Mouse (Mus musculus) C2C12 (cell line): ENCODE measurements at regions not wholly inside any gene's neighbourhood (a gene's known extent, or its start where the extent isn't known, plus 50 kb on each side); places are given as distances from the start of the nearest gene placed in this dataset.
"Not testable (repeated sequence)": the region's sequence is repeated elsewhere in the genome, so short reads cannot be mapped to it uniquely, and the experiment has no call there.

Experiments used
- H3K27me3 ChIP-seq: one replicate; pipeline ENCODE4 v1.6.1; 2011; ENCODE audit not compliant: control insufficient read depth, insufficient read depth, insufficient read length
- H3K36me3 ChIP-seq: one replicate; pipeline ENCODE4 v1.6.1; 2011; ENCODE audit not compliant: control insufficient read depth, insufficient read depth
- H3K4me3 ChIP-seq: one replicate; pipeline ENCODE4 v1.5.1; 2011; ENCODE audit warnings: mild to moderate bottlenecking, control low read depth; ENCODE audit not compliant: poor library complexity, insufficient read depth, severe bottlenecking
- H3K79me2 ChIP-seq: one replicate; pipeline ENCODE4 v1.6.1; 2011; ENCODE audit not compliant: control insufficient read depth, insufficient read depth
- H3K79me3 ChIP-seq: one replicate; pipeline ENCODE4 v1.6.1; 2011; ENCODE audit warnings: low read depth, control low read depth
- H3ac ChIP-seq: one replicate; pipeline ENCODE3; 2011; ENCODE audit warnings: low read depth; ENCODE audit not compliant: control insufficient read depth, insufficient read length
- CEBPB ChIP-seq: IDR thresholded peaks from one replicate; pipeline ENCODE4 v1.6.1; 2011; ENCODE audit warnings: low read depth, mild to moderate bottlenecking, control low read depth, moderate library complexity
- CTCF ChIP-seq: IDR thresholded peaks from one replicate; pipeline ENCODE4 v1.5.1; 2011; ENCODE audit not compliant: control insufficient read depth, insufficient read depth, insufficient read length
- FOSL1 ChIP-seq: IDR thresholded peaks from one replicate; pipeline ENCODE4 v1.8.0; 2011; ENCODE audit warnings: mild to moderate bottlenecking, low read length; ENCODE audit not compliant: poor library complexity, insufficient read depth, severe bottlenecking
- MAX ChIP-seq: IDR thresholded peaks from one replicate; pipeline ENCODE4 v1.6.1; 2011; ENCODE audit warnings: mild to moderate bottlenecking, control low read depth
- MYOD1 ChIP-seq: IDR thresholded peaks from one replicate; pipeline ENCODE4 v1.6.1; 2011; ENCODE audit warnings: low read depth; ENCODE audit not compliant: control insufficient read depth, insufficient read length
- MYOG ChIP-seq: IDR thresholded peaks from one replicate; pipeline ENCODE4 v1.6.1; 2011; ENCODE audit not compliant: control insufficient read depth, insufficient read length; ENCODE audit errors: extremely low read depth
- USF1 ChIP-seq: IDR thresholded peaks from one replicate; pipeline ENCODE4 v1.6.1; 2011; ENCODE audit warnings: low read depth, mild to moderate bottlenecking, control low read depth, moderate library complexity

- H3K36me3 ChIP-seq, result no peaks in the 10 kb centered on the region
- no peaks in the 10 kb centered on the region for H3K79me2 ChIP-seq
- no peaks in the 10 kb centered on the region for H3K79me3 ChIP-seq
- no peak overlapping the region for H3ac ChIP-seq
- H3K4me3 ChIP-seq, result no peak overlapping the region
- TF ChIP-seq MYOG, result no peak
- no peak for TF ChIP-seq CEBPB
- TF ChIP-seq USF1, result no peak
- TF ChIP-seq FOSL1, result no peak
- no peak for TF ChIP-seq CTCF
- TF ChIP-seq MYOD1, result no peak
- no peak for TF ChIP-seq MAX
- no peaks in the 10 kb centered on the region for H3K27me3 ChIP-seq
These were observed 448.5 kb upstream of the Hsf2 start for GRCm38 (mm10) chr10:57037641-57038040.

GRCm38 (mm10) chr10:57040201-57040600 lies 446.0 kb upstream of the Hsf2 start:
- Histone ChIP-seq H3K27me3 (no peaks in the 10 kb centered on the region), H3K79me3 (no peaks in the 10 kb centered on the region), H3ac (no peak overlapping the region), H3K36me3 (no peaks in the 10 kb centered on the region), H3K79me2 (no peaks in the 10 kb centered on the region), H3K4me3 (no peak overlapping the region)
- TF ChIP-seq CEBPB (no peak), MYOG (no peak), MAX (no peak), MYOD1 (no peak), CTCF (no peak), FOSL1 (no peak), USF1 (no peak)

- H3K4me3 ChIP-seq, result no peak overlapping the region
- H3K36me3 ChIP-seq, result no peaks in the 10 kb centered on the region
- no peaks in the 10 kb centered on the region for H3K79me3 ChIP-seq
- H3K79me2 ChIP-seq, result no peaks in the 10 kb centered on the region
- no peak overlapping the region for H3ac ChIP-seq
- TF ChIP-seq FOSL1, result no peak
- H3K27me3 ChIP-seq, result no peaks in the 10 kb centered on the region
These were observed 440.2 kb upstream of the Hsf2 start for GRCm38 (mm10) chr10:57046021-57046420.

- Histone ChIP-seq H3K27me3 (no peaks in the 10 kb centered on the region), H3K36me3 (no peaks in the 10 kb centered on the region), H3ac (no peak overlapping the region), H3K4me3 (no peak overlapping the region), H3K79me3 (no peaks in the 10 kb centered on the region), H3K79me2 (no peaks in the 10 kb centered on the region)
- TF ChIP-seq CEBPB (no peak), MAX (no peak), CTCF (no peak), MYOD1 (no peak), MYOG (no peak)
These were observed 439.3 kb upstream of the Hsf2 start for GRCm38 (mm10) chr10:57046891-57047290.

GRCm38 (mm10) chr10:57047719-57048118 lies 438.5 kb upstream of the Hsf2 start:
- Histone ChIP-seq H3ac (no peak overlapping the region), H3K36me3 (no peaks in the 10 kb centered on the region), H3K27me3 (no peaks in the 10 kb centered on the region), H3K79me2 (no peaks in the 10 kb centered on the region), H3K79me3 (no peaks in the 10 kb centered on the region), H3K4me3 (no peak overlapping the region)
- no peak for TF ChIP-seq MAX
- TF ChIP-seq MYOG, result no peak

GRCm38 (mm10) chr10:57053375-57053774 lies 432.8 kb upstream of the Hsf2 start:
- H3K4me3 ChIP-seq, H3ac ChIP-seq, H3K79me3 ChIP-seq, H3K79me2 ChIP-seq, H3K36me3 ChIP-seq, H3K27me3 ChIP-seq: not testable (repeated sequence)

GRCm38 (mm10) chr10:57090131-57090530 lies 396.1 kb upstream of the Hsf2 start:
- no peaks in the 10 kb centered on the region for H3K27me3 ChIP-seq
- no peak overlapping the region for H3K4me3 ChIP-seq
- H3ac ChIP-seq, result no peak overlapping the region
- H3K79me3 ChIP-seq, result no peaks in the 10 kb centered on the region
- no peaks in the 10 kb centered on the region for H3K36me3 ChIP-seq
- H3K79me2 ChIP-seq, result no peaks in the 10 kb centered on the region
- no peak for TF ChIP-seq CEBPB
- TF ChIP-seq CTCF, result no peak
